Mouse (Mus musculus) kidney, postnatal 4 days (tissue): ENCODE results near the gene Creb5.

Experiments used
- DNase-seq, 2 experiments: peaks; one replicate each; pipeline ENCODE4 v3.0.0; 2021; ENCODE audit warnings: mixed read lengths in 2 of 2

The Creb5 gene

DNA sequence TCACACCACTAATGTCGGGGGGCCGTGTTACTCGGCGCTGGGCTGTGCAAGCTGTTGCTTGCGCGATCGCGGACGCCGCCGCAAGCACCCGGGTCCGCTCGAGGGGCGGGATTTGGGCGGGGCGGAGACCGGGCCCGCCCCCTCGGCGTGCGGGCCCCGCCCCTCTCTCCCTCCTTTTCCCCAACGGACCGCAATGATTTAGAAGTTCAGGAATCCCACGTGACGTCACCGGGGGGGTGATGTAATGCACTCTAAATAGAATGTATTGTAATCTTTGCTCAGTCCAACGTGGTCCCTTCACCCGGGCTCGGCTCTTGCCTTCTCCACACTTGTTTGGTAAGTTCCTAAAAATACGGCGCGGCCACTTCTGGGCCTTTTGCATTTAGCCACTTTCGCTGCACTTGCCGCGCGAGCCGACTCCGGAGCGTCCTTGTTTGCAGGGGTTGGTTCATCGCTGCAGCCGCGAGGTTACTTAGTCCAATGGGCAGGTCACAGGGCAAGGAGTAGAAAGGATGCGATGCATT is at the start of gene Creb5:
Gene Creb5 (plus strand): TSS at position 233 of the 524 bp plus-strand sequence.
- DNase-seq, result peak; percentile 81 to 89

DNA sequence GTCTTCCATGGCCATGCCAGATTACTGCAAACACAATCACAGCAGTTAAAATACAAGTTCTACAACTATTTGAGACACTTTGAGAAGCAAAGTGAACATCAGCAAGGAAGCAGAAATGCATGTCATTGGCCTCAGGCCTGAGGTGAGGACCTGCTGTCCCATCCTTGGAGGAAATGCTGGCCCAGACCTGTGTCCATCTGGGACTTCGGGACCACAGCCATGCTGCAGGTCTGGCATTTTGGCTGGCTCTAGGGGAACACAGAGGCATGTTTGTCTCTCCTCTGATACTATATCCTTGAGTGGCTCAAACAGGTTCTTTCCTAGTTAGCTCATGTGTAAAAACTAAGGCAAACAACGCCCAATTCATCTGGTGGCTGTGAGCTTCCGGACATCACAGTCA is 27.2 kb upstream of the Creb5 start:
- no peak for DNase-seq

DNA sequence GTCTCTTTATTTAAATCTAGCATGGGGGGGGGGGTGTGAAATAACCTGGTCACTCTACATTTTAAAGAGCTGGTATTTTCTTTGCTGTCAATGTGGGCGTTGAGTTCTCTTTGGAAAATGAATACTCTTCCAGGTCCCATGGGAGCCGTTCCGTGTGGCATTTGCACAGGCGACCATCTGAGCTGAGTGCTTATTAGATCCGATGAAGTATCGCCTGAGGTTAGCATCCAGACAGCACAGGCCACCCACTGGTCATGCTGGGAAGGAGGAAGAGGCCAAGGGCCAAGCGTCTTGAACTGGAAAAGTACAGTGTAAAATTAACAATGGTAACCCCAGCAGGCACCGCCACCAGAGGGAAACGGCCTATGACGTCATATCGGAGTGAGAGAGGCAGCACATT is 24.7 kb upstream of the Creb5 start:
- DNase-seq, result peak in 1 of 2 experiments; percentile 12

DNA sequence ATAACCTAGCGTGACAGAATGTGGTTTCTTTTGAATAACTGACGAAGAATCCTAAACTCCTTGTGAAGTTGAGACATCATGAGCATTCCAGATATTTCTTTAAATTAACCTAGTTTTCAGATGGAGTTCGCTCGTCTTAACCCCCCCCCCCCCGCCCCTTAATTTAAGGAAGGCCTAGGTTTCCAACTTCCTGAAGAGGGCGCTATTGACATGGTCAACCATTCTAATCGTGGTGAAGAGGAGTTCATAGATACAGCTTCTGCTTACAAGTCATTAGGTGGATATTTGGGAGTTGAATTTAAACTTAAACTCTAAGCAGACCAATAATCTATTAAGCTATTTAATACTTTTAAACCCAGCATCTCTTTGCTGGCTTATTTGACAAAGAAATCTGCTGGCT is 20.0 kb upstream of the Creb5 start:
- no peak for DNase-seq

DNA sequence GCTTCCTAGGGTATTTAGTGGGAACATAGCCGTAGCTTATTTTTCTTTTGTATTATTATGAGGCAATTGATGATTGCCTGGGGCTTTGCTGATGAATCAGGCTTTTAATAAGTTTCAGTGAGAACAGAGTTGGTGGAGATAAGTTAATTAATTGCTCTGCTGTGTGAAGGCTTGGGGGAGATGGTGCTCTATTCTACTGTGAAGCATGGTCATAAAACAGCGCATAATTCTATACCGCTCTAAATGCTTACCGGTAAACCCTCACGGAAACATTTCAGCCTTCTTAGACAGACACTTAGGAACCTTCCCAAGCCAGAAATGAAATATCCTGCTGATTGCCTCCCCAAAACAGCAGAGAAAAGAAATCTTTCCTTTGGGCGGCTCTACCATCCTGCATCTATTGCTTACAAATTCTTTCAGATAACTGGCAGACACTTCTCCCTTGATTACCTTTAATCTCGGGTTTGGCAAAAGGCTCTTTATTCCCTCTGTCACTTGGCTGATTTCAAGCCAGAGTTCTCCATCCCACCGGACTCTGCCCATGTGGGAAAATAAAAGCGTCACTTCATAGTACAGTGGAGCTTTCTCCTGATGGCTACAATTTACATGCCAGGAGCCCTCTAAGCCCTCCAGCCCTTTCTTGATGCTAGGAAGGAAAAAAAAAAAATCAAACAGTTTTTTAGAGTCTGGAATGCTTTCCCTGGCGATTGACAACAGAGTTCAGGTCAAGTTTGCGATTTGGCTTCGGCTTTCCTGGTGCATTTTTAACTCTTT is 19.2 kb upstream of the Creb5 start:
- DNase-seq, result no peak

DNA sequence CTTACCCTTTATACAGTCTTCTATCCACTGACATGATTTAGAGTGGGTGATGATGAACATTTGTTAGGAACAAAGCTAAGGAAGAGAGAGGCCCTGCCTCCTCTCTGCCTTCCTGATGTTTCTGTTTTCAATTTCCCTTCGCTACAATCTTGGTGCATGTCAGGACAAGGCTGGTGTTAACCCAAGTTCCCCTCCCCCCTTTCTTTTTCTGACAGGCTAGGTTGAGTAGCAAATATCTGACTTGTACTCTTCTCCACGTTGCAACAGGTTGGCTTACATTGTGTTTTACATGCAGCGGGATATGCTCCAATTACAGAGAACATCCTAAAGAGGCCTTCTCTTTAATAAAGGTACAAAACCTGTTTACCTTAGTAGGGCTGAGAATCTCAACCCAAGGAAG is 15.9 kb upstream of the Creb5 start:
- no peak for DNase-seq

DNA sequence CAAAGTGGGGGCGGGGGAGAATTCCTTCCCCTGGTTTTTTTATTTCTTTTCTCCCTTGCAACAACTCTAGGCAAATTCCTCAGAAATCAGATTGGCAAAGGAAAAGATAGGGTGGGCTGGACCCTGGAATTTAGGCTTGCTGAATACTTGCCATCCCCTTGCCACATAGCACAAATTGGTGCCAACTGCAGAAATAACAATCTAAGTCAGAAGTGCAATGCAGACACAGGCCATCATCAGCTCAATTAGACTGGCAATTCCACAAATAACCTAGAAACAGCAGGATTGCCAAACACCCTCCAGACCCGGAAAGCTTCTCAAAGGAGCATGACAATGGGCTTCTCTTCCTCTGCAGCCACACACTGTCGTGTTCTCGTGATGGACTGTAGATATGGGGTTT is 15.4 kb upstream of the Creb5 start:
- no peak for DNase-seq

DNA sequence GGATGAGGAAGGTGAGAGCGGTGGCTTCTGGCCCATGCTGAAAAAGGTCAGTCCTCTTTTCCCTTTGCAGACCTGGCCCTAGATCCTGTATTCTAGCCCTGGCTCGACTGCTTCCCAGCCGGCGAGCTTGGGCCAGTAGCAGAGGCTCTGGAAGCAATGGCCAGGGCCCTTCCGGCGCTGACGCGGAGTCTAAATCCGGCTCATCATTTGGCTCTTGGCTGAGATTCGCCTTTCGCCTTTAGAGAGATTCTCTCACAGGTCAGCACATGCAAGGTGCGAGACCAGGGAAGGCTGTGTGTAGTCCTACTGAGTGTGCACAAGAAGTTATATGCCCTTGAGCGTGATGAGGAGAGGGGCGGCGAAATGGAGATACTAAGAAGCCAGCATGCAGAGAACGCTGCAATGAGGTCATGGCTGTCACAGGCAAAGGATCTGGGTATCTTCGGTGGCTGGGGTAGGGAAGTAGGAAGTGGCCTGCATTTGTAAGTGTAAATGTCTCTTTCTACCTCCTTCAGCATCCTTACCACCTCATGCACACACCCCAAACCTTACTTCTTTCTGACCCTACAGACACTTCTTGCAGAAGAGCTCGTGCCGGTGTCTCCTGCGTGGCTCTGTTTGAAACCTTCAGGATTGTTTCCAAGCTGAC is 557 bp upstream of the Creb5 start:
- peak; percentile 28 to 43 for DNase-seq

DNA sequence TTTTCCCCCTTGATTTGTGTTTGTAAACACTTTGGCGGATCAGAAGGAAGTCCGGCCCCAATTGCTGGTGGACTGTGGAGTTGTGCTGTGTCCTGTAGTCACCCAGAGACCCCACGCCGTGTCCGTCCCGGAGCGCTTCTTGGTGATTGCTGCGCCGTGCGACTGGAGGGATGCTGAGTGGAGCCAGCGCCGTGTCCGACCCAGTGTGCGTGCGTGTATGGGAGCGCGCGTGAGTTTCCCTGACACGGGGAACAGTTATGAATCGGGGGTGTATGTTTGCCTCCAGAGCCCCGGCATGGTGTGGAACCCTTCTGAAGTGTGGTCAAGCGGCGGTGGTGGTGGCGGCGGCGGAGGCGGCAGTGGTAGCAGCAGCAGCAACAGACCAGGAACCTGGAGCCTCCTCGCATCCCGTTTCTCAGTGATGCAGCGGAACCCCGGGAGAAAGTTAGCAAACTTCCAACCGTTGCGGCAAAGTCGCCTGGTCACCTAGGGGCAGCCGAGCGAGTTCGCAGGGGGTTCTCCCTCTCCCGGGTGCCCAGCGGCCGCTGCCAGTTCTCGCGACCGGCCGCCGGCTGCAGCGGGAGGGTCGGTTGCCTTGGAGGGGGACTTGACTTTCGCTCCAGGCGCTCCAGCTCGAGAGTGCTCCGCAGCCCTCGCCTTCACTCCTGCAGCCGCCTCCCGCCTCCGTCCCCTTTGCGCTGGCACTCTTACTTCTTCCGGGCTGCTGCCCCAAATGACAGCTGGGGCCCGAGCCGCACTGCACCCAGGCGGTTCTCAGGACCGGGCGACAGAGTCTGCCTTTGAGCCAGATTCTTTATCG is 702 bp downstream of the Creb5 start:
- peak; percentile 53 to 67 for DNase-seq

DNA sequence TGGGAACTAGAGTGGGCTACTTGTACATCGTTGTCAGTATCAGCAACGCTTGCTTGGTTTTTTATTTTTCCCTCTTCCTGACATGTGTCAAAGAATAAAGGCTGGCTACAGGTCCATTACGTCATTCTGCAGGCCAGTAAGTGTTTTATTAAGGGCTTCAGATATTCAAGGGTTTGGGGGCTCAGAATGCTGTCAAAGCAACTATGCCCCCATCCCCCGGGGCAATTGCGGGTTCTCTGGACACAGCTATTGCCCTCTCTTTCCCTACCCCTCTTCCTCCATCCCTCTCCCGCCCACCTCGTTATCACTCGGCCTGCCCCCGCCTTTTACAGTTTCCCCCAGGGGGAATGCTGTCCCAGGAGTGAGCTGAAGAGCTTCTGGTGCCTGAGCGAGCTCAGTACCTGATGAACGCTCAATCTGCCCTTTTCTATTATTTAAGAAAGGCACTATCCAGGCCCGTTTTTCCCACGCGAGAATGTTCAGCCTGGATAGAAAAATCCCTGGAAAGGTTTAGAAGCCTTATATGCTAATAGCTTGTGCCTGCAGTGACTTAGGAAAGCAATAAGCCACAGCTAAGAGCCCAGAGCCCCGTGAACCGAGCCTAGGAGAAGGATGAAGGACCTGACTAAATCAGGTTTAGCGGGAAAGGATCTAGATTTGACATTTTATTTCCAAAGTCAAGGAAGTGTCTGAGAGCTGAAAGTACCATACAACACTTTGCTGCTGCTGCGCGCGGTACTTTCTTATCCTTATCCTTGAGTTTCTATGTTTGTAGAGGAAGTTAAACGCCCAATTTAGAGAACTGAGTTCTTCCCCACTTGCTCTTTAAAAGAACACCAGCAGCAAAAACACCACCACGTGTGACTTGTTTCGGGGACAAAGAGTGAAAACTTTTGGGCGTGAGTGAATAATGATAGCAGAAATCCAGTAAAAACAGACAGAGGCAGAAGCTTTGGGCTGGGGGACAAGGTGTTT is 1.8 kb downstream of the Creb5 start:
- DNase-seq, result peak in 1 of 2 experiments; percentile 12

DNA sequence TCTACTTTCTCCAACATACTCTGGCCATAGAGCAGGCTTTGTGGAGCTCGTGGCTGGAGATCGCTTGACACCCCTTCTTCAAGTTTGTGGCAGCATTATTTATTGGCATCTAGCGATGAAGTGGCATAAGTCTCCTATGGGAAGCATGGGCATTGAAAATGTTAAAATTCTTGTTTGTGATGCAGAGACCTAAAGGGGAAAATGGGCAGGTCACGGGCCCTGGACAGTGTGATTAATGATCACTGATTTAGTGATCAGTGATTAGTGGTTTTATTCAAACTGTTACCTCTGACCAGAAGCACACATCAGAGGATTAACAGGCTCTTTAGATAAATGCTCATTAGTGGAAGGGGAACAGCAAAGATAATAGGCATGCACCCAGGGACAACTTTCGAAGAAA is 2.6 kb downstream of the Creb5 start:
- DNase-seq, result no peak

DNA sequence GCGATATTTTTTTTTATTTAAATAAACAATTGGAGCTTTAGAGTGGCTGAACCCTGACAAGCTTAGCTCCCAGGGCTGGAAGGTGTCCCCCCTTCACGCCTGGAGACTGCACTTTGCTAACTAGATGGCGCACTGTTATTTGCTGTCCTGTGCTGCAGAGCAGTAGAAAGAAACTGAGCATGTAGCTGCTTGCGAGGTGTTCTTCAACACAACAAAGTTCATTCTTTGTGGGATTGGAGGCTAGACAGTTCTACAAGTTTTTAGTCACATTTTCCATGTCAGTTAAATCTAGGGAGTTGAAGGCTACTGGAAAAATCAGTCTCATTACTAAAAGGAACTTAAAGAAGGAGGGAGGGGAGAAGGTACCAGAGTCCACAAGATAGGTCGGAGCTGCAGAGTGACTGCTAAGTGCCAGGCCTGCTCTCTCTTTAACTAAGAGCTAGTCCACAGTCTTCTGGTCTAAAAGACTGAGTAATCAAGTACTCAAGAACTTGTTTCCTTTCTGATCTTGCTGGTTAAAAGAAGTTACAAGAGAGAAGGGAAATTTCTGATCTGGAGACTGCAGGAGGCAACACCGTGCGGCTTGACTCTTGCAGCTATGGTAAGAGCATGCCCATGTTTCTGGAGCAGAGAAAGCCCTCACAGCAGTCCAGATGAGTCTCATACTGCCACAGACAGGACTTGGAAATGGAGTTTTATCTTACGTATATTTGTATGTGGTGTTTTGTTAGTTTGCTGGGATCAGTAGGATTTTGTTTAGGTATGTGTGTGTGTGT is 3.3 kb downstream of the Creb5 start:
- DNase-seq, result peak in 1 of 2 experiments; percentile 24

DNA sequence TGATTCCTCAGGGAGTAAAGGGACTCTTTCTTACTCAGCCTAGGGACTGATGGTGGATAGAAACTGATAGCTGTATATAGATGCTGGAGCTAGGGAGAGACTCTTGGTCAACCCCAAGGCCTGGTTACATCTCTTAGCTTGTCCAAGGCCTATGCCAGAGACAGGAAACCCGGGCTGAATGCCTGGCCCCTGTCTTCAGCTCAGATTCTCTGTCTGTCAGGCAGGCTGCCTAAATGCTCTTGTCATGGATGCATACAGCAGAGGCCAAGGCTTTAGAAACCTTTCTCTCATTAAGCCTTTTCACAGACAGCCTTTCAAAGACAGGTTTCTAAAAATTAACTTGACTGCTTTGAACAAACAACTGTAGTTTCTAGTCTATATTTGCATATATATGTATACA is 5.9 kb downstream of the Creb5 start:
- DNase-seq, result no peak

DNA sequence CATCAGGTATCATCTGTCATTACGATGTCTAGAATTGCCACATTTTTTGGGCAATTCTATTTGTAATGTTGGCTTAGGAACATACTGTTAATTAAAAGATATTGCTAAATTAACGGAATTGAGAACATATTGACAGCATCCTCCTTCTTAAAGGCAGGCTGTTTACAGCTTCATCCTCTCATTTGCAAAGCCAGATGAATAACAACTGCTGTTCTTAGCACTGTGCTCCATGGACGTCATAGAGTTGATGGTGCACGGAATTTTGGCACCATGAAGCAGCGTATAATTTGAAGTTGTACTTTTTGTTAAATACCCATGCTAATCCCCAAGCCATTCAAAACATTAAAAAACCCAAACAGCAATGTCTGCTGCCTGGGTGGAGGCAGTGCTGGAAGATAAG is 10.8 kb downstream of the Creb5 start:
- DNase-seq, result no peak

DNA sequence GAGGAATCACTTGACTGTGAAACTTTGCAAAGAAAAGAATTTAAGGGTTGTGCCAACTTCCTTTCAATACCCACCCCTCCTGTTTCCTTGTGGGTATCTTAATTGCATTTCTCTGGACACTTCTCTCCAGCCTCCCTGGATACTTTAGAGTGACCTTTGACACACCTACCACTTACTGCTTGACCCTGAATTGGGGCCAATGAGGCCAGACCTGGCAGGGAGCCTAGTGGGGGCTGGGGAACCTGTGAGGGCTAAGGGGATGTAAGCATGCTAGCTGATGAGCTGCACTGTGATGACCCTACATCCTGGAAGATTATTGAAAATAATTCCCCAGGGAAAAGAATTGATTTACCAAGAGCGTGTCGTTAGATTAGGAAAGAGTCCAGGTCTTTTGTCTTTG is 17.1 kb downstream of the Creb5 start:
- DNase-seq, result peak in 1 of 2 experiments; percentile 13

DNA sequence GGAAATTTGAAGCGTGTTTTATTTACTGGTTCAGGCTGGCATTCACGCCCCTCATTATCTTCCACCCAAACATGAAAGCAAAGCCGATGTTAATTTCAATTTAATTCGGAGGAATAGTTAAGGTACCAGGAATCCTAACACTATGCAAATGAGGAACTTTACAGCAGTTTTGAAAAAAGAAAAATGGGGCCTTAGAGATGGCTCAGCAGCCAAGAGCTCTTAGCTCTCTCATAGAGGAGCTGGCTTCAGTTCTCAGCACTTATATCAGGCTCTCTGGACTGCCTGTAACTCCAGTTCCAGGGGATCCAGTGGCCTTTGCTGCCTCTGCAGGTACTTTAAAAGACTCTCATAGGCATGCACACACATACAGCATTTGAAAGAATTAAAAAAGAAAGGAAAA is 19.1 kb downstream of the Creb5 start:
- DNase-seq, result no peak

DNA sequence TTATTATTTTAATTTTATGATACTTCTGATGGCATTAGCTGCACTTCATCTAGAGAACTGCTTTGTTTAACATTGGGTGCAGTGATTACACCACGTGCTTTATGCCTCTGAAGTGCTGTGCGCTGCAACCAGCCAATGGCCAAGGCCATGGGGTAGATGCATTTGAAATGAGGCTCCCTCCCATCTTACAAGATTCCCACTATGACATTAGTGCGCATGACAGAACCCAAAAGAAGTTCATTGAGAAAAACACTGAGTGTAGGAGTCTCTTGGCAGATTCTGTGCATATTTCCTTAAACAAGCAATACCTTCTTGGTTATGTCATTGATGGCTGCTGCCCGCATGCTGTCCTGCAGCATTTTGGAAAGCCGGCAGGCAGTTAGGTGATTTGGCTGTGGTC is 19.6 kb downstream of the Creb5 start:
- DNase-seq, result no peak

DNA sequence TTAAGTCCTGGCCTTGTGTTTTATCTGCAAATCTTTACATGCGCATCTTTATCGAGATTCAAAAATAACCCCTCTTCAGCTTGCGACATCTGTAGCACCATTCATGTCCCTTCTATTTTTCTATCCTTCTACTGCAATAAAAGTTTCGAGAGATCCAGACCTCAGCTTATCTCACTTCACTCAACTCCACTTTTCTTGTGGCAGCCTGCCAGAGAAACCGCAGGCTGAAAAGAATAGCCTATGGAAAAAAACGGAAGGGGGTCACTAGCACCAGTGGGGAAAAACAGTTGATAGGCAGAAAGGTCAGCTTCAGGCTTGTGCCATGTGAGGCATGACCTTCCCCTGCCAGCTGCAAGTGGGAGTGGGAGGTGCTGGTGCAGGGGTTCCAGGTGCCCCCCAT is 21.6 kb downstream of the Creb5 start:
- peak; percentile 18 to 33 for DNase-seq

DNA sequence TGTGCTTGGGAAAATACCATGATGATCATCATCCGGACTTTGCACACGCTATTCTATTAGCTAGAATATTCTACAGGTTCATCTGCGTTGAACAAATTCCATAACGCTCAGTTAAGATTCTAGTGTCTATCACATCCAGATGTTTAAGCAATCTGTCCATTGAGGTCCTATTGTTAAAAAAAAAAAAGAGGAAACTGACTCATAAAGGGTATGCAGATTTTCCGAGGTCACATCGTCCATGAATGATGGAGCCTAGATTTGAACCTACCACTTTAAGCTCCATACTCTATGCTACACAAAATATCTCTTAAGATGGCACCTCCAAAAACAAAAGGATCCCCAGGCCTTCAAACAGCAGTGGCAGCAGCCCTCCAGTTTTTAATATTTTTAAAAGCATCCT is 26.5 kb downstream of the Creb5 start:
- no peak for DNase-seq

DNA sequence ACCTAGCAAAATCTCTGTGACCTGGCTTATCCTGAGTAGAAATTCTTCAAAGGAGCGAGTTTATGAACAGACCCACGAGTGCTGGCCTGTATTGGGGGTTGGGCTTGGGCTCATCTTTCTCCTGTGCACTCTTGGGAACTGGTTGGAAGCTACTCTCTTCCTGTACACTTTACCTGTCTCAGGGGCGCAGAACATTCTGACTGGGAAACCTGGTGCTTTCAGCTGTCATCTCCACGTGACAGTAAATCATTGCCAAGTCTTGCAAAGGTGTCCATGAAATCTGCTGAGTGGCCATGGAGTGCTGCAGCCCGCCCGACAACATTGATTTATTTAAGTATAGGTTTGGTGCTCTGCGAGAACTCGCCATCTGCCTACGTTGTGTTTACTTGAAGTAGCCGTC is 27.1 kb downstream of the Creb5 start:
- DNase-seq, result no peak
